Mouse (Mus musculus) lung, postnatal 4 days (tissue): Measurements from ENCODE around the gene Pygm.

ENCODE experiments used
- DNase-seq, 2 experiments: peaks; one replicate each; pipeline ENCODE4 v3.0.0; 2021

The Pygm gene

DNA sequence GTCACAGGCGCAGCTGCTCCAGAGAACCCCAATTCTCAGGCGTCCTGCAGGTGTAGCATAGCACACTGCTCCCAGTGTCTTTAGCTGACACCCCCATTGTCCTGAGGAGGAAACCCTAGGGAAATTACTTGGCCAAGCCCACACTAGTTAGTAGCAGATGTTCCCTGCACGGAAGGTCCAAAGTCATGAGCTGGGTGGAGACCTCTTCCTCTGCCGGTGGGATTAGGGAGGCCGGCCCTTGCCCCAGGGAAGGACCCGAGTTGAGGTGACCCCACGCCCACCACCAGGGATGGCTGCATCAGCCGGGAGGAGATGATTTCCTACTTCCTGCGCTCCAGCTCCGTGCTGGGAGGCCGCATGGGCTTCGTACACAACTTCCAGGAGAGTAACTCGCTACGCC, 28.6 kb downstream of the Pygm start:
- DNase-seq: no peak

DNA sequence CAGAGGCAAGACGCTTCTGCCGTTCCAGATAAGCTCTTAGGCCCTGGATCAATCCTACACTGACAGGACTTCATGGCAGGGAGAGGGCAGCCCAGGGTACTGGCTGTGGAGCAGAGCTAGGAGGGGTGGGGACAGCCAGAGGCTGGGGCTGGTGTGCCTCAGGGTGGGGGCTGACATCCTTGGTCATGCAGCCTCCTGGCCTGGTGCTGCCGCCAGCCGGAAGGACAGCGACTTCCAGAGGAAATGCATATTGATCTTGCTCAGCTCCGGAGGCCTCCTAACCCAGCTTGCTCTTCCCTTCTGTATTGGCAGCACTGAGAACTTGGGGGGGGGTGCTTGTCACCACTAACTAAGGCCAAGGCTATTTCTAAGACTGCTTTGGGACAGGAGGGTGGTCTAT, 31.3 kb downstream of the Pygm start:
- peak; percentile 60 to 83 for DNase-seq

DNA sequence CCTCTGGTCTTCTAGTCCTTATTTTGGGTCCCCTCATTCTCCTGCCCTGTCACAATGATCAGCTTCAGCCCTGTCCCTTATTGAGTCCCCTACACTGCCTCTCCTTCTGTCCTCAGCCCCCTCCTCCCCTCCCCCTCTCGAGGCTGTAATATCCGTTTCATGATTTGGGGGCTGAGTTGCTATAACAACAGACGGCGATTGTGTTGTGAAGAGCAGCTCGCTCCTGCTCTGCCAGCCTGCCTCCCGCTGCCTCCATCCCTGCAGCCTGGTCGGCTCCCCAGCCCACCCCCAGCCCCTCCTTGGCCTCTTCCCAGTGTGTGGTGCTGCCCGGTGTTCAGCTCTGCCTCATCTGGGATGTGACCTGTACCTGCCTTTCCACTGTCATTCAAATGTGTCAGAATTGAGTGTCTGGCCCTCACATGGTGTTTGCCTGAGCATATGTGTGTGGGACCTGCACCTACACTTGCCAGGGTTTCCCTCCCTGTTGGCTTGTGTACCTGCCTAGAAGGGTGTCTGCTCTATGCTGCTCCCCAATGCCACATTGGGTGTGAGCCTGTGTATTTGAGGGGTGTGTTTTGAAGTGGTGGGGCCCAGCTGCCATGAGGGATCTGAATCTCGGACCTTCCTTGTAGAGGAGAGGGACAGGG, 32.0 kb downstream of the Pygm start:
- no peak for DNase-seq

- DNase-seq: no peak
Observed at GRCm38 (mm10) chr19:6416894-6417761, 32.9 kb downstream of the Pygm start.

- peak; percentile 86 to 88 for DNase-seq
Observed at GRCm38 (mm10) chr19:6418233-6418879, 34.2 kb downstream of the Pygm start, which contains the start of gene Nrxn2. Gene Nrxn2, plus strand, starts transcription at chr19:6418731.

DNA sequence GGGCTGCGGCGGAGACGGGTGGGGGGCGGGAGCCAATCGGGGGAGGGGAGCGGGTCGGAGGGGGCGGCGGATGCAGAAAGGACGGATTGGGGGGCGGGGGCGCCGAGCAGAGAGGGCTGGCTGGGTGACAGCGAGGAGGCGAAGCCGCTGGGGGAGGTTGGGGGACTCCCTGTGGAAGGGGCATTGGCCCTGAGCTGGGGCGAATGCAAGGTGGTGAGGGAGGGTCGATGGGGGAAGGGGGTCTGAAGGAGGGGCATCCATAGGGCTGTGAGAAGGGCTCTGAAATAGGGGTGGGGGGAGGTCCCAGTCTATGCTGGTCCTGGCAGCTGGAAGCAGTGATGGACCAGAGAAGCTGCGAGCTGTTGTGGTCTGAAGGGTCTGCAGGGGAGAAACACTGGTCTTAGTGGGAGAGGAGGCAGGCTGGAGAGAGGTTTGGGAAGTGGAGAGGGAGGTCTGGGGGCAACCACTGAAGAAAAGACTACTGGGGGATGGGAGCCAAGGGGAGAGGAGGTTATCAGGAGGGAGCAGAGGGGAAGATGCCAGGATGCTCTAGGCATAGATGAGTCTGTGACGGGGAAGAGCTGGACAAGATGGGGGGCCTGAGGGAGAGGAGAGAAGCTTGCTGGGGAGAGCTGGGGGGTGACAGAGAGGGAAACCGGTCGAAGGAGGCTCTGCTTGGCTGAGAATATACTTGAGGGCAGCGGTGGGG, 34.9 kb downstream of the Pygm start:
- DNase-seq: no peak

DNA sequence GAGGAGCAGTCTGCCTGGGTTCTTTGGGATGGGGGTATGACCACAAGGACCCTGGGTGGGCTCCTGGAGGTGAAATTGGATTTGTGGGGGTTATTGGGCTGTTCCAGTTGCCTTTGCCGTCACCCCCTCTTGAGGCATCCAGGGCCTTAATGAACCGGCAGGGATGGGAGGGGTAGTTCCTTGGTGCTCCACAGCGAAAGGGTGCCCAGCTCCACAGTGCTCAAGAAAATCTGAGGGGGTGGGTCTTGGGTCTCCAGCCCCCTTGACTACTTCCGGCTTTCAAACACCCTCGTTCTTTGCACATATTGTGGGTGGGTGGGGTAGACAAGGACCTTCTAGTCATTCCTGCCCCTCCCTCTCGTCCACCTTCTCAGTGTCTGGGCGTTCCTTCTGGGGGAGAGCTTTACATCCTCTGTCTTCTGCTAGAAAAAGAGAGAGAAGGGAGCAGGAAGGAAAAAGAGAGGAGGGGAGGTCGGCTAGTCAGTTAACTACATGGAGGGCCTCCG, 35.7 kb downstream of the Pygm start:
- no peak for DNase-seq

GRCm38 (mm10) chr19:6420481-6421210, 36.4 kb downstream of the Pygm start:
- DNase-seq: no peak

GRCm38 (mm10) chr19:6421211-6421590, 37.0 kb downstream of the Pygm start:
- no peak for DNase-seq

DNA sequence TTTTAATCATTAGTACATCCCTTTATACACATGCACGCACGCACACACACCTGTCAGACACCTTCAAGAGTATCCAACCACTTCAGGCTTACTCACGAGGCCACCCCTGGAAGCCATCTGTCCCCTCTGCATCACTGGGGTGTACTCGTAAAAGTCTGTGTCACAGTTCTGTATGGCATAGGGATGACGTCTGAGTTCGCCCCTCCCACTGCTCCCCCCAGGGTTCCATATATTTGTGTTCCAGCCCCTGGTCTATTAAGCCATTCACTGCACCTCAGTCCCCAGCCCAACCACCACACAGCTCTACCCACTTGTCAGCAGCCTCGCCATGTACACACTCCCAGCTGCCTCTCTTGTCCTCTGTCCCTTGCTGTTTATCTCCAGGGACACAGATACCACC, 37.8 kb downstream of the Pygm start:
- DNase-seq: no peak

DNA sequence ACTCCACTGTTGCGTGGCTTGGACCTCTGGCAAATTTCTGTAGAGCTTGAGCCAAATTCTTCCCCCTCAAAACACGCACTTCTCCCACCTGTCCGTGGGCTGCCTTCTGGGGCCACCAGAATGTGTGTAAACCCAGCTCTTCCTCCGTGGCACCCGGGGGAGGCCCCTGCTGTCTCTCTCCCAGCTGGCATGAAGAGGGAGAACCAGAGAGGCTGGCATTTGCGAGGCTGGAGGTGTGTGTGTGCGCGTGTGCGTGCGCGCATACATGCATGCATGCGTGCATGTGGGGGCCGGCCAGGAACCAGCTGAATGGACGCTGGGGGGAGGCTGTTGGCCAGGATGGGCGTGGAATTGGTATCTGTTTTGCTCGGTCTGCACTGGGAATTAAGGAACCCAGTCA, 39.0 kb downstream of the Pygm start:
- no peak for DNase-seq

DNA sequence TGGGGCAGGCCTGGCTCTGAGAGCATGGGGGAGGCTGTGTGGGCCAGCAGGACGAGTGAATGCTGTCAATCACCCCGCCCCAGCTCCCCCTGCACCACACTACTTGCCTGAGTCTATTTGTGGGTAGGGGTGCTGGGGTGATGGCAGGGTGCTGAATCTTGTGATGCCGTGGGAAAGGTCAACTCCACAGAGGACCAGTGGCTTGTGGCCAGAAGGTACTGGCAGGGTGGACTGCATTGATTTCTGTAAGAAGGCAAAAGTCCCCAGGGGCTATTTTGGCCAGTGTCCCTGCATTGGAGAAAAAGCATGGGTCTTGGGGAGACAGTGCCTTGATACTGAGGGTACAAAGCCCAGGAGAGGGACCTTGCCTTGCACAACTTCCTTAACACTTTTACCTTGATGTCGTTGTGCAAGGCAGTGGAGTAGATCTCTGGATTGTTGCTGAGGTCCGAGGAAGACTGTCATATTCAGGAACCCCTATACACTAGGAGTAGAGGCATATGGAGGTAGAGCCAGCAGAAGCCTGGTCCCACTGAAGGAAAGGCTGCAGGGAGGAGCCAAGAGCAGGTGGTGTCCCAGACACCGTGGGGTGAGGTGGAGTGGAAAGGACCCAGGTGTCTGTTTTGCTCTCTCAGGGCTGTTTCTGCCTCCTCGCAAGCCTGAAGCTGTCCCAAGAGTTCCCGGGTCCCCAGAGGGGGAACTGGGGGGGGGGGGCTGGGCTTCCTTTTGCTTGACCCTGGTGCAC, 40.1 kb downstream of the Pygm start:
- DNase-seq: no peak

GRCm38 (mm10) chr19:6425595-6425994, 41.4 kb downstream of the Pygm start:
- no peak for DNase-seq

DNA sequence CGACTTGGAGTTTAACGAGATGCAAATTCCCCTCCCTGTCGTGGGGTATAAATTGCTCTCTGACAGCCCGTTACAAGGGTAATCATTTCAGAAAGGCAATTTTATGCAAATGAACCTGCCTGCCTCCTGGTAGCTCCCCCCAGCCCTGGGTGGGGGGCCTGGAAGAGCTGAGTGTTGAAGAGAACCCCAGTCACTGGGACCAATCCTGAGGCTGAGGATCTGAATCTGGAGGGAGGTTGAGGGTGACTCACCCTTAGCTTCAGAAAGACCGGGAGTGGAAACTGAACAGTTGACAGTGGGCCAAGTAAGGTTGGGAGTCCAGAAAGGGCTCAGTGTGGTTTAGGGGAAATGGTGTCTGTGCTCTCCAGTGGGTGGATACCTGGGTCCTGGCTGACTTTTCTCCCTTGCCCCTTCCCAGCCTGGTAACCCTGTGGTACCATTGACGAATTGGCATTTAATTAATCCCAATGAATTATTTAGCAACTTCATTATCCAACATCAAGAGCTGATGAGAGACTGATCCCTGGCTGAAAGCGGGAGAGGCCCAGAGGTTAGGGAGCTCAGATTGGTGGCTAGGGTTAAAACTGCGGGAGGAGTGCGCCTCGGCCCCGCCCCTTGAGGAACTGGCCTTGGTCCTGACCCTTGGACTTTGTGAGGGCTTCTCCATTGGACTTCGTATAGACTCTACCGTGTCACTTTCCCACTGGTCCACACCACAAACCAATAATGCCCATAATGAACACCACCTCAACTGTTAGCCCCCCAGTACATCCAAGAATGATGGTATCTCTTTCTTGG, 42.7 kb downstream of the Pygm start:
- peak; percentile 54 to 72 for DNase-seq

DNA sequence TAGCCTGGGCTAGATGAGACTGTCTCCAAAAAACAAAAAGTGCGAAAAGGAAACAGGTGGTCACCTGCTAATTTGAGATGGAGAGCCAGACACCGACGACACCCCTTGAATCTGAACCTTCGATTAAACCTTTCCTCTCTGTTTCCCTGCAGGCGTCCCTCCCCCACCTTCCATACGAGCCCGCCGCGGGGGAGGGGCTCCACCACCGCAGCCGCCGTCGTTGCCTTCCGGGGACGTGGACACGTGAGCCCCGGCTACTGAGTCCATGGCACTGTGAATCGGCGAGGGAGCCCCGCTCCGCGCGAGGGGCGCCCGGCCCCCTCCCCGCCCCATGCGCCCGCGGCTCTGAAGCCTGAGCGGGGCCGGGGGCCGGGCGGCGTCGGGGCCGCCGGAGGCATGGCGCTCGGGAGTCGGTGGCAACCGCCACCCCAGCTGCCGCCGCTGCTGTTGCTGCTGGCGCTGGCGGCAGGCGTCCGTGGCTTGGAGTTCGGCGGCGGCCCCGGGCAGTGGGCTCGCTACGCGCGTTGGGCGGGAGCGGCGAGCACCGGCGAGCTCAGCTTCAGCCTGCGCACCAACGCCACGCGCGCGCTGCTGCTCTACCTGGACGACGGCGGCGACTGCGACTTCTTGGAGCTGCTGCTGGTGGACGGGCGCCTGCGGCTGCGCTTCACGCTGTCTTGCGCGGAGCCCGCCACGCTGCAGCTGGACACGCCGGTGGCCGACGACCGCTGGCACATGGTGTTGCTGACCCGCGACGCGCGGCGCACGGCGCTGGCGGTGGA, 43.6 kb downstream of the Pygm start:
- DNase-seq: peak; percentile 59 to 73

GRCm38 (mm10) chr19:6428501-6429200, 44.5 kb downstream of the Pygm start:
- DNase-seq: no peak

- no peak for DNase-seq
Observed at GRCm38 (mm10) chr19:6443016-6443415, 58.8 kb downstream of the Pygm start.

GRCm38 (mm10) chr19:6445761-6446423, 61.7 kb downstream of the Pygm start:
- DNase-seq: no peak
